Mouse (Mus musculus): Measurements from ENCODE around the gene Gm21972.

DNA sequence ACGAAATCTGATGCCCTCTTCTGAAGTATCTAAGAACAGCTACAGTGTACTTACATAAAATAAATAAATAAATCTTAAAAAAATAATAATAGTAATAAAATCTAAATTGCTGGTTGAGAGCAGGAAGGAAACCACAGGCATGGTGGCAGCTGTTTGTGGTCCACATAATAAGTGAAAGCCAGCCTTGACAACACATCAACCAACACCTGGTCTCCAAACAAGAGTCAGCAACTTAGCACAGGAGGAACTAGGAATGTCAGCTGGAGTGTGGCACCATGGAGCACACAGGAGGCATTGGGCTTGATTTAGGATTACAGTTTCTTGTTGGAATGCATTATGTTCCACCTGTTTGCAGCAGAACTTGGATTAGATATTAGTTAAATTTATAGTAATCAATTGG lies 28.4 kb upstream of the Gm21972 start:
- TF ChIP-seq JUND (IDR thresholded peaks at IDR 0.05; ENCODE audit: low read depth, low read length) (no peak), POLR2A (IDR thresholded peaks at IDR 0.05; ENCODE audit: control insufficient read depth in 1 of 2, insufficient read depth in 1 of 2, low read depth in 1 of 2, low read length in 2 of 2, poor library complexity in 1 of 2) (no peak), EP300 (IDR thresholded peaks at IDR 0.05; ENCODE audit: low read depth in 1 of 2, low read length in 2 of 2) (no peak), RCOR1 (IDR thresholded peaks at IDR 0.05; ENCODE audit: low read depth, low read length) (no peak), USF2 (IDR thresholded peaks at IDR 0.05; ENCODE audit: borderline replicate concordance in 1 of 2, insufficient read depth in 1 of 2, low read depth in 1 of 2, low read length in 2 of 2) (no peak), ELF1 (IDR thresholded peaks at IDR 0.05; ENCODE audit: low read depth, low read length) (no peak), MAFK (IDR thresholded peaks at IDR 0.05; ENCODE audit: borderline replicate concordance, low read depth, low read length) (no peak), CTCF (IDR thresholded peaks at IDR 0.05 in 2 of 3, conservative IDR thresholded peaks at IDR 0.05 in 1 of 3; ENCODE audit: control insufficient read depth in 1 of 3, insufficient read depth in 1 of 3, low read depth in 2 of 3, low read length in 3 of 3, poor library complexity in 1 of 3, severe bottlenecking in 1 of 3) (no peak), TBP (IDR thresholded peaks at IDR 0.05; ENCODE audit: low read depth, low read length) (no peak), UBTF (IDR thresholded peaks at IDR 0.05; ENCODE audit: borderline replicate concordance, insufficient read depth, low read depth, low read length) (no peak)

All from MEL (cell line).